Mouse (Mus musculus): ENCODE results near the gene Dock3. TPM values are rescaled to one million over a fixed set of nuclear protein-coding genes. Genes with fewer than 3 reads are reported as not detected.

The Dock3 gene
- polyA plus RNA-seq, 1 experiment from 2014 or later, result 0.93 TPM

DNA sequence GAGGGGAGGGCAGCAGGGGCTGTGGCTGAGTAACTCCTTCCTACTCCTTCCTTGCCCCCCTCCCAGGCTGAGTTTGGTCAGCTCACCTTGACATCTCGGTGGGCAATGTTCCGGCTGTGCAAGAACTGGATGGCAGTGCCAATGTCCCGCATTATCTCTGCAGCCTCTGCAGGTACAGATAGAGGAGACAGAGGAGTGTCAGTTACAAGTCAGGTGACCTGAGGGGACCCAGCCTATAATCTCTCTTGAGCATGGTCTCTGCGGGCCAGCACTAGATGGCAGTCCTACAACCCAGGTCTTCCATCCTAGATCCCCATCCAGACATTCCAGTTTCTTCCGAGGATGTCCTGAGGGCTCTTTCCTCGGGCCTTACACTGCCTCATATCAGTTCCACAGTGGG is 30.1 kb upstream of the Dock3 start:
- no peaks in the 10 kb centered on the region for H3K9me3 ChIP-seq (ENCODE audit: control insufficient read depth, low read length)
- no peak overlapping the region for H3K4me2 ChIP-seq (replicated peaks; ENCODE audit: low read depth)
- H3K27me3 ChIP-seq (ENCODE audit: control insufficient read depth, insufficient read depth, low read length), result no peaks in the 10 kb centered on the region
- ATAC-seq (ENCODE audit: low FRiP score, low TSS enrichment), result no peak
- TF ChIP-seq EP300 (optimal IDR thresholded peaks at IDR 0.05) (no peak), CTCF (IDR thresholded peaks at IDR 0.05; ENCODE audit: low read depth) (no peak)
- no peaks in the 10 kb centered on the region for H3K4me1 ChIP-seq (replicated peaks; ENCODE audit: control insufficient read depth, insufficient read depth)
- DNase-seq (ENCODE audit: low spot score), result no peak
- H3K36me3 ChIP-seq (ENCODE audit: control insufficient read depth, insufficient read depth, low read length), result no peaks in the 10 kb centered on the region
- no peak overlapping the region for H3K27ac ChIP-seq (replicated peaks)
- no peak overlapping the region for H3K4me3 ChIP-seq (ENCODE audit: low read depth, low read length)
- WGBS, result 71% methylated on average over 6 of the region's 6 CpGs
- no peak overlapping the region for H3K9ac ChIP-seq (ENCODE audit: low read length)

DNA sequence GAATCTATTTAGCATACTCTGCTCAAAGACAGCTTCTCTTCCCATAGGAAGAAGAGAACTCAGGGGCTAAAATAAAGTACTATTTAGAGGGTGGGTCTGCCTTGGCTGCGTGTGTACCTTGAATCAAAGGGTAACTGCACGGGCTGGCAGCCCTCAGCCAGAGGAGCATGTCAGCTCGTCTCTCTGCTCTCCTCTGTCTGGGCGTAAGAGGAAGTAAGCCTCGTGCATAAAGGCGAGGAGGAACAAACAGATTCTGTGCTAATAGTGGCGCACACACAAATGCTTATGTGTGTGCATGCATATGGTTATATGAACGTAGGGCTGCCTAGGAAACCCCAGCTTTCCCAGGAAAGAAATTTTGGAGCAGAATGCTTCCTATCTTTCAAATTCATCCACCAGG is 29.1 kb upstream of the Dock3 start:
- TF ChIP-seq EP300 (optimal IDR thresholded peaks at IDR 0.05), result no peak
- TF ChIP-seq CTCF (IDR thresholded peaks at IDR 0.05; ENCODE audit: low read depth), result no peak
- no peaks in the 10 kb centered on the region for H3K9me3 ChIP-seq (ENCODE audit: control insufficient read depth, low read length)
- no peaks in the 10 kb centered on the region for H3K4me1 ChIP-seq (replicated peaks; ENCODE audit: control insufficient read depth, insufficient read depth)
- H3K4me3 ChIP-seq (ENCODE audit: low read depth, low read length), result no peak overlapping the region
- no peak overlapping the region for H3K4me2 ChIP-seq (replicated peaks; ENCODE audit: low read depth)
- H3K27ac ChIP-seq (replicated peaks), result no peak overlapping the region
- H3K36me3 ChIP-seq (ENCODE audit: control insufficient read depth, insufficient read depth, low read length), result no peaks in the 10 kb centered on the region
- H3K27me3 ChIP-seq (ENCODE audit: control insufficient read depth, insufficient read depth, low read length), result no peaks in the 10 kb centered on the region
- 44% methylated on average over 8 of the region's 8 CpGs for WGBS
- DNase-seq (ENCODE audit: low spot score) (no peak), ATAC-seq (ENCODE audit: low FRiP score, low TSS enrichment) (no peak)
- no peak overlapping the region for H3K9ac ChIP-seq (ENCODE audit: low read length)

DNA sequence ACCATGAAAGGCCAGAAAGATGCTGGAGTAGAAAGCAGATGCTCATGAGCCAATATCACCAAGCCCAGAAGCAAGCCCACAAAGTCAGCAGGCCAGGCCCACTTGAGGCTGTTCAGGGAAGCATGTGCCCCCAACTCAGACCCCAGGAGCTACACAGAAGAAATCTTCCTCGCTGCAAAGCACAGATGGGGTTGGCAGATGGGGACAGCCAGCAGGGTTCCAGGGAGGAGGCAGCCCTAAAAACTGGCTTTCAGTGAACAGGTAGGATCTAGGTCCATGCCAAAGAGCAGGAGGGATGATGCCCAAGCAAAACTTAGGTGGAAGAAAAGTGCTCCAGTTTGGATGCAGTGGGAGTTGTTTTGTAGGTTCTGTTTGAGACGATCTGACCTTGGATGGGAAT is 28.7 kb upstream of the Dock3 start:
- H3K4me1 ChIP-seq (replicated peaks; ENCODE audit: control insufficient read depth, insufficient read depth), result no peaks in the 10 kb centered on the region
- 75% methylated on average over 2 of the region's 2 CpGs for WGBS
- H3K27me3 ChIP-seq (ENCODE audit: control insufficient read depth, insufficient read depth, low read length), result no peaks in the 10 kb centered on the region
- H3K9ac ChIP-seq (ENCODE audit: low read length), result no peak overlapping the region
- H3K4me2 ChIP-seq (replicated peaks; ENCODE audit: low read depth), result no peak overlapping the region
- DNase-seq (ENCODE audit: low spot score), result no peak
- no peak for ATAC-seq (ENCODE audit: low FRiP score, low TSS enrichment)
- no peak overlapping the region for H3K4me3 ChIP-seq (ENCODE audit: low read depth, low read length)
- no peaks in the 10 kb centered on the region for H3K36me3 ChIP-seq (ENCODE audit: control insufficient read depth, insufficient read depth, low read length)
- H3K27ac ChIP-seq (replicated peaks), result no peak overlapping the region
- no peak for TF ChIP-seq CTCF (IDR thresholded peaks at IDR 0.05; ENCODE audit: low read depth)
- no peak for TF ChIP-seq EP300 (optimal IDR thresholded peaks at IDR 0.05)
- H3K9me3 ChIP-seq (ENCODE audit: control insufficient read depth, low read length), result no peaks in the 10 kb centered on the region

DNA sequence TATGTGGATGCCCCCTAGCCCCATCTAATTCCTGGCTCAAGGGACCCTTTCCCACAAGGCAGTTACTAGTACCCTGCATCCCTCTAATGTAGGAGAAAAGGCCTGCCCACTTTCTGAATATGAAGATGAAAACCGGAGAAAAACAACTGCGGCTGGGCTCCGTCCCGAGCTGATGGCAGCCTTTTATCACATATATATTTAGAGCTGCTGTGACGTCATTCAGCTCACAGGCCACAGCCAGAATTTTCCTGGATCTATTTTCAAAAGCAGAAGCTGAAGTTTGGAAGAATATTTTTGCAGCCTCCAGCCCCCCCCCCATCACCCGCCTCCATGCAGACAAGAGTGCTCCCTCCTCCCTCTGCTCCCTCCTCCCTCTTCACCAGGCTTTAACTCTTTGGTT is 27.9 kb upstream of the Dock3 start:
- TF ChIP-seq CTCF (IDR thresholded peaks at IDR 0.05; ENCODE audit: low read depth) (no peak), EP300 (optimal IDR thresholded peaks at IDR 0.05) (no peak)
- no peaks in the 10 kb centered on the region for H3K36me3 ChIP-seq (ENCODE audit: control insufficient read depth, insufficient read depth, low read length)
- H3K4me3 ChIP-seq (ENCODE audit: low read depth, low read length), result no peak overlapping the region
- H3K27me3 ChIP-seq (ENCODE audit: control insufficient read depth, insufficient read depth, low read length), result no peaks in the 10 kb centered on the region
- 53% methylated on average over 6 of the region's 6 CpGs for WGBS
- no peaks in the 10 kb centered on the region for H3K9me3 ChIP-seq (ENCODE audit: control insufficient read depth, low read length)
- no peaks in the 10 kb centered on the region for H3K4me1 ChIP-seq (replicated peaks; ENCODE audit: control insufficient read depth, insufficient read depth)
- H3K9ac ChIP-seq (ENCODE audit: low read length), result no peak overlapping the region
- no peak overlapping the region for H3K4me2 ChIP-seq (replicated peaks; ENCODE audit: low read depth)
- H3K27ac ChIP-seq (replicated peaks), result no peak overlapping the region
- DNase-seq (ENCODE audit: low spot score), result no peak
- ATAC-seq (ENCODE audit: low FRiP score, low TSS enrichment), result no peak

DNA sequence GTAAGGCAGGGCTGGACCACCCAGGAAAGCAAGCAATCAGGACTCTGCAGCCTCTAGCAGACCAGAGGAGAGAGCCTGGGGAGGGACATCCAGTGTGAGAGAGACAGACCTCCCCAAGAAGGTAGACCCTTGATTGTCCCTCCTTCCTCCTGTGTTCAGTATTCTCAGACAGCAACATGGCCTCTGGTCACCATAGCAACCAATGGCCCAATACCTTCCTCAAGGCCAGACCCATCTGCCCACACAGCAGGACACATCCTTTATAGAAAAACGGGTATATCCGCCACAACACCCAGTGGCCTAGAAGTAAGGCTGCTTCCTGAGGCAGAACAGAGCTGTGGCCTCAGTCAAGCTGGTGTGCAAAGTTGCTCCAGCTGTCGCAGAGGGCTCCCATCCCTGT is 23.9 kb upstream of the Dock3 start:
- Histone ChIP-seq H3K27me3 (ENCODE audit: control insufficient read depth, insufficient read depth, low read length) (no peaks in the 10 kb centered on the region), H3K9ac (ENCODE audit: low read length) (no peak overlapping the region), H3K36me3 (ENCODE audit: control insufficient read depth, insufficient read depth, low read length) (no peaks in the 10 kb centered on the region), H3K4me3 (ENCODE audit: low read depth, low read length) (no peak overlapping the region), H3K27ac (replicated peaks) (no peak overlapping the region), H3K4me1 (replicated peaks; ENCODE audit: control insufficient read depth, insufficient read depth) (no peaks in the 10 kb centered on the region), H3K4me2 (replicated peaks; ENCODE audit: low read depth) (no peak overlapping the region), H3K9me3 (ENCODE audit: control insufficient read depth, low read length) (no peaks in the 10 kb centered on the region)
- no peak for ATAC-seq (ENCODE audit: low FRiP score, low TSS enrichment)
- no peak for DNase-seq (ENCODE audit: low spot score)
- 66% methylated on average over 3 of the region's 3 CpGs for WGBS
- TF ChIP-seq CTCF (IDR thresholded peaks at IDR 0.05; ENCODE audit: low read depth) (no peak), EP300 (optimal IDR thresholded peaks at IDR 0.05) (no peak)

DNA sequence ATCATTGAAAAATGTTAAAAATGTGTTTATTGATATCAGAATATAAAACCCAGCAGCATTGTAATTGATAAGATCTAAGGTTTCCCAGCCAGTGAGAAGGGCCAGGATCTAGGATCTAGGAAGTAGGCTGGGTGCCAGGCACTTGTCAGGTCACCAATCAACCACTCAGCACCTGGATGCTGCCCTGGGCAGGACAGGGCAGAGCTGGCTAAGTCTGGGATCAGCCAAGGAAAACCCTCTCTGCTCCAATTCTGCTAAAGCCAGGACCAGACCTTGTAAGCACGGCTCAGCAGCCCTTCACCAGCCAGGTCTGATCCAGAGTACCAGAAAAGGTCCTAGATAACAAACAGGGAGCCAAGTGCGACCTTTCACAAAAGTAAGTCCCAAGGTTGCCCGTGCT is 23.2 kb upstream of the Dock3 start:
- Histone ChIP-seq H3K4me1 (replicated peaks; ENCODE audit: control insufficient read depth, insufficient read depth) (no peaks in the 10 kb centered on the region), H3K4me3 (ENCODE audit: low read depth, low read length) (no peak overlapping the region), H3K4me2 (replicated peaks; ENCODE audit: low read depth) (no peak overlapping the region), H3K36me3 (ENCODE audit: control insufficient read depth, insufficient read depth, low read length) (no peaks in the 10 kb centered on the region), H3K9ac (ENCODE audit: low read length) (no peak overlapping the region), H3K9me3 (ENCODE audit: control insufficient read depth, low read length) (no peaks in the 10 kb centered on the region), H3K27me3 (ENCODE audit: control insufficient read depth, insufficient read depth, low read length) (no peaks in the 10 kb centered on the region), H3K27ac (replicated peaks) (no peak overlapping the region)
- WGBS, result 78% methylated on average over 3 of the region's 3 CpGs
- TF ChIP-seq EP300 (optimal IDR thresholded peaks at IDR 0.05), result no peak
- no peak for TF ChIP-seq CTCF (IDR thresholded peaks at IDR 0.05; ENCODE audit: low read depth)
- DNase-seq (ENCODE audit: low spot score) (no peak), ATAC-seq (ENCODE audit: low FRiP score, low TSS enrichment) (no peak)
